Mouse (Mus musculus) neural tube, embryonic 14.5 days (tissue): ENCODE measurements at regions not wholly inside any gene's neighbourhood (a gene's known extent, or its start where the extent isn't known, plus 50 kb on each side); places are given as distances from the start of the nearest gene placed in this dataset.

Experiments used
- ATAC-seq: fragments of 200-750 bp; cut with Nextera tagmentation; 2 replicates; pipeline ENCODE4 v1.8.0; 2017; ENCODE audit warnings: low read depth, mild to moderate bottlenecking, moderate TSS enrichment, moderate library complexity
- H3K27ac ChIP-seq: fragments of 300-500 bp; sonication (generic); 2 replicates; pipeline ENCODE4 v1.5.1; 2014; ENCODE audit warnings: low read depth, mild to moderate bottlenecking, control low read depth, low read length, moderate library complexity, mixed read lengths
- H3K27me3 ChIP-seq: fragments of 300-500 bp; sonication (generic); 2 replicates; pipeline ENCODE4 v1.6.1; 2014; ENCODE audit warnings: low read length; ENCODE audit not compliant: control insufficient read depth, insufficient read depth
- H3K36me3 ChIP-seq: fragments of 300-500 bp; sonication (generic); 2 replicates; pipeline ENCODE4 v1.6.1; 2014; ENCODE audit warnings: low read length, mixed read lengths; ENCODE audit not compliant: control insufficient read depth, insufficient read depth
- H3K4me1 ChIP-seq: fragments of 300-500 bp; sonication (generic); 2 replicates; pipeline ENCODE4 v1.6.1; 2014; ENCODE audit warnings: low read length; ENCODE audit not compliant: control insufficient read depth, insufficient read depth
- H3K4me2 ChIP-seq: fragments of 300-500 bp; sonication (generic); 2 replicates; pipeline ENCODE4 v1.6.1; 2014; ENCODE audit warnings: mild to moderate bottlenecking, low read depth, low read length, control low read depth
- H3K4me3 ChIP-seq: fragments of 300-500 bp; sonication (generic); 2 replicates; pipeline ENCODE4 v1.5.1; 2014; ENCODE audit warnings: low read depth, low read length, control low read depth, mixed read lengths
- H3K9ac ChIP-seq: fragments of 300-500 bp; sonication (generic); replicated peaks from 2 replicates; pipeline ENCODE4 v1.6.1; 2014; ENCODE audit warnings: low read depth, mild to moderate bottlenecking, control low read depth, low read length, mixed read lengths
- H3K9me3 ChIP-seq: fragments of 300-500 bp; sonication (generic); 2 replicates; pipeline ENCODE4 v1.6.1; 2016; ENCODE audit warnings: low read length; ENCODE audit not compliant: control insufficient read depth
- WGBS: fragments of 180-500 bp; shearing (Covaris S2); extraction: QIAGEN DNeasy Blood & Tissue Kit; methylation state at CpG from one replicate; pipeline ENCODE4 v1.1.7; 2014; 5-methylcytosine and 5-hydroxymethylcytosine counted together

GRCm38 (mm10) chr3:156256719-156257118 lies 304.9 kb upstream of the Negr1 start:
- H3K9me3 ChIP-seq, result no peaks in the 10 kb centered on the region
- WGBS, result 84% methylated on average over 7 of the region's 7 CpGs
- H3K36me3 ChIP-seq, result no peaks in the 10 kb centered on the region
- ATAC-seq, result no peak
- no peaks in the 10 kb centered on the region for H3K27me3 ChIP-seq
- H3K9ac ChIP-seq, result no peak overlapping the region
- H3K4me2 ChIP-seq, result no peak overlapping the region
- H3K4me1 ChIP-seq, result no peaks in the 10 kb centered on the region
- no peak overlapping the region for H3K27ac ChIP-seq
- H3K4me3 ChIP-seq, result no peak overlapping the region

GRCm38 (mm10) chr3:156264654-156265053 lies 296.9 kb upstream of the Negr1 start:
- Histone ChIP-seq H3K4me2 (no peak overlapping the region), H3K9ac (no peak overlapping the region), H3K36me3 (no peaks in the 10 kb centered on the region), H3K27ac (no peak overlapping the region), H3K4me3 (no peak overlapping the region), H3K4me1 (no peaks in the 10 kb centered on the region), H3K9me3 (no peaks in the 10 kb centered on the region), H3K27me3 (no peaks in the 10 kb centered on the region)
- WGBS, result 95% methylated on average over 6 of the region's 6 CpGs
- no peak for ATAC-seq

- Histone ChIP-seq H3K36me3 (no peaks in the 10 kb centered on the region), H3K9ac (no peak overlapping the region), H3K27me3 (no peaks in the 10 kb centered on the region), H3K4me1 (no peaks in the 10 kb centered on the region), H3K27ac (no peak overlapping the region), H3K9me3 (no peaks in the 10 kb centered on the region), H3K4me3 (no peak overlapping the region), H3K4me2 (no peak overlapping the region)
- WGBS, result 63% methylated on average over 4 of the region's 4 CpGs
- ATAC-seq, result no peak
Measured at GRCm38 (mm10) chr3:156267727-156268126, 293.9 kb upstream of the Negr1 start.

- H3K9me3 ChIP-seq, result no peaks in the 10 kb centered on the region
- H3K36me3 ChIP-seq, result no peaks in the 10 kb centered on the region
- H3K27me3 ChIP-seq, result no peaks in the 10 kb centered on the region
- no peak overlapping the region for H3K9ac ChIP-seq
- no peaks in the 10 kb centered on the region for H3K4me1 ChIP-seq
- WGBS, result 37% methylated on average over 3 of the region's 3 CpGs
- H3K27ac ChIP-seq, result no peak overlapping the region
- H3K4me3 ChIP-seq, result no peak overlapping the region
- peak; percentile 75; the same call in 1 of the 2 replicates for ATAC-seq
- H3K4me2 ChIP-seq, result no peak overlapping the region
Measured at GRCm38 (mm10) chr3:156299984-156300770, 261.4 kb upstream of the Negr1 start.

- no peak for ATAC-seq
- no peak overlapping the region for H3K4me2 ChIP-seq
- no peaks in the 10 kb centered on the region for H3K36me3 ChIP-seq
- H3K27me3 ChIP-seq, result no peaks in the 10 kb centered on the region
- H3K9me3 ChIP-seq, result no peaks in the 10 kb centered on the region
- no peak overlapping the region for H3K27ac ChIP-seq
- no peak overlapping the region for H3K4me3 ChIP-seq
- WGBS, result 64% methylated on average over 1 of the region's 1 CpGs
- H3K4me1 ChIP-seq, result no peaks in the 10 kb centered on the region
- no peak overlapping the region for H3K9ac ChIP-seq
Measured at GRCm38 (mm10) chr3:156301302-156301701, 260.3 kb upstream of the Negr1 start.

- no peak for ATAC-seq
- Histone ChIP-seq H3K36me3 (no peaks in the 10 kb centered on the region), H3K27ac (no peak overlapping the region), H3K4me1 (no peaks in the 10 kb centered on the region), H3K27me3 (no peaks in the 10 kb centered on the region), H3K9ac (no peak overlapping the region), H3K4me2 (no peak overlapping the region), H3K9me3 (no peaks in the 10 kb centered on the region), H3K4me3 (no peak overlapping the region)
- WGBS, result 79% methylated on average over 3 of the region's 3 CpGs
Measured at GRCm38 (mm10) chr3:156301745-156302144, 259.8 kb upstream of the Negr1 start.

- Histone ChIP-seq H3K27me3 (no peaks in the 10 kb centered on the region), H3K4me3 (no peak overlapping the region), H3K4me1 (no peaks in the 10 kb centered on the region), H3K4me2 (no peak overlapping the region), H3K27ac (no peak overlapping the region), H3K36me3 (no peaks in the 10 kb centered on the region), H3K9me3 (no peaks in the 10 kb centered on the region), H3K9ac (no peak overlapping the region)
- 16% methylated on average over 4 of the region's 4 CpGs for WGBS
- ATAC-seq, result no peak
Measured at GRCm38 (mm10) chr3:156304174-156304573, 257.4 kb upstream of the Negr1 start.

- H3K4me3 ChIP-seq, result no peak overlapping the region
- no peaks in the 10 kb centered on the region for H3K9me3 ChIP-seq
- H3K36me3 ChIP-seq, result no peaks in the 10 kb centered on the region
- no peak for ATAC-seq
- H3K9ac ChIP-seq, result no peak overlapping the region
- H3K4me2 ChIP-seq, result no peak overlapping the region
- no peaks in the 10 kb centered on the region for H3K27me3 ChIP-seq
- H3K27ac ChIP-seq, result no peak overlapping the region
- no peaks in the 10 kb centered on the region for H3K4me1 ChIP-seq
Measured at GRCm38 (mm10) chr3:156305064-156305463, 256.5 kb upstream of the Negr1 start.

- H3K27ac ChIP-seq, result no peak overlapping the region
- no peak overlapping the region for H3K4me3 ChIP-seq
- ATAC-seq, result no peak
- no peak overlapping the region for H3K4me2 ChIP-seq
- H3K4me1 ChIP-seq, result no peaks in the 10 kb centered on the region
- WGBS, result 73% methylated on average over 6 of the region's 6 CpGs
- H3K27me3 ChIP-seq, result no peaks in the 10 kb centered on the region
- H3K9me3 ChIP-seq, result no peaks in the 10 kb centered on the region
- H3K9ac ChIP-seq, result no peak overlapping the region
- H3K36me3 ChIP-seq, result no peaks in the 10 kb centered on the region
Measured at GRCm38 (mm10) chr3:156335033-156335793, 226.4 kb upstream of the Negr1 start.
